Mouse (Mus musculus) ES-E14 (cell line): ENCODE results near the gene Trip12. TPM values are rescaled to one million over a fixed set of nuclear protein-coding genes. Genes with fewer than 3 reads are reported as not detected.

Experiments used
- DNase-seq: peaks from one replicate; pipeline ENCODE4 v3.0.0-alpha.2; 2013; ENCODE audit warnings: low read depth, low spot score
- H3K27ac ChIP-seq: 2 replicates; pipeline ENCODE4 v1.5.1; 2012; ENCODE audit warnings: low read depth, mild to moderate bottlenecking, low read length, moderate library complexity, mixed read lengths; ENCODE audit not compliant: poor library complexity, insufficient read depth, severe bottlenecking
- H3K36me3 ChIP-seq: 2 replicates; pipeline ENCODE4 v1.6.1; 2012; ENCODE audit warnings: mild to moderate bottlenecking, low read length, moderate library complexity, mixed read lengths; ENCODE audit not compliant: control insufficient read depth, poor library complexity, insufficient read depth, severe bottlenecking
- H3K4me1 ChIP-seq, 2 experiments: fragments of 150-350 bp in 1 of 2; sonication (generic) in 1 of 2; 2 replicates each; pipeline ENCODE4 v1.6.1; 2012; ENCODE audit warnings: low read length in 2 of 2, mild to moderate bottlenecking in 1 of 2, mixed read lengths in 1 of 2; ENCODE audit not compliant: control insufficient read depth in 2 of 2, insufficient read depth in 2 of 2, poor library complexity in 1 of 2
- H3K4me3 ChIP-seq, 2 experiments: fragments of 150-350 bp in 1 of 2; sonication (generic) in 1 of 2; 2 replicates each; pipeline ENCODE4 v1.5.1; 2012; ENCODE audit warnings: low read length in 2 of 2, low read depth in 1 of 2, mild to moderate bottlenecking in 1 of 2, mixed read lengths in 1 of 2; ENCODE audit not compliant: insufficient read depth in 1 of 2, poor library complexity in 1 of 2, severe bottlenecking in 1 of 2
- H3K9ac ChIP-seq: 2 replicates; pipeline ENCODE4 v1.6.1; 2012; ENCODE audit warnings: low read depth, mild to moderate bottlenecking, low read length, mixed read lengths; ENCODE audit not compliant: poor library complexity, insufficient read depth, severe bottlenecking
- H3K9me3 ChIP-seq: fragments of 150-350 bp; sonication (generic); 2 replicates; pipeline ENCODE4 v1.6.1; 2012; ENCODE audit warnings: low read depth, mild to moderate bottlenecking, low read length; ENCODE audit not compliant: control insufficient read depth, insufficient read depth
- CHD2 ChIP-seq: IDR thresholded peaks from 2 replicates; pipeline ENCODE4 v1.6.1; 2014; ENCODE audit warnings: mild to moderate bottlenecking, low read depth, low read length, inconsistent platforms
- HCFC1 ChIP-seq: IDR thresholded peaks from 2 replicates; pipeline ENCODE4 v1.6.1; 2012; ENCODE audit warnings: low read length, inconsistent platforms, borderline replicate concordance; ENCODE audit not compliant: insufficient read depth
- MAFK ChIP-seq: IDR thresholded peaks from 2 replicates; pipeline ENCODE4 v1.6.1; 2014; ENCODE audit warnings: mild to moderate bottlenecking, low read depth, low read length, inconsistent platforms; ENCODE audit not compliant: insufficient read depth
- ZC3H11A ChIP-seq: IDR thresholded peaks from 2 replicates; pipeline ENCODE4 v1.6.1; 2012; ENCODE audit warnings: low read depth, mild to moderate bottlenecking, inconsistent platforms, low read length, borderline replicate concordance
- ZNF384 ChIP-seq: IDR thresholded peaks from 2 replicates; pipeline ENCODE4 v1.6.1; 2012; ENCODE audit warnings: low read depth, low read length, inconsistent platforms
- in situ Hi-C, 2 experiments: fragments of 600-800 bp; cut with MboI; formaldehyde crosslinking; loops; one replicate each; pipeline ENCODE4 v1.15.1; 2025; ENCODE audit warnings: low sequenced_read_pairs in 2 of 2, inconsistent platforms in 1 of 2; ENCODE audit not compliant: unreplicated experiment in 2 of 2
- total RNA-seq: library from RNA; depleted of rRNA; stranded (reverse); fragments of 300-350 nt; gene quantifications from 2 replicates; pipeline ENCODE4 v1.2.3, GENCODE M21; 2012

Trip12 gene
- total RNA-seq, 1 experiment: 425 TPM

DNA sequence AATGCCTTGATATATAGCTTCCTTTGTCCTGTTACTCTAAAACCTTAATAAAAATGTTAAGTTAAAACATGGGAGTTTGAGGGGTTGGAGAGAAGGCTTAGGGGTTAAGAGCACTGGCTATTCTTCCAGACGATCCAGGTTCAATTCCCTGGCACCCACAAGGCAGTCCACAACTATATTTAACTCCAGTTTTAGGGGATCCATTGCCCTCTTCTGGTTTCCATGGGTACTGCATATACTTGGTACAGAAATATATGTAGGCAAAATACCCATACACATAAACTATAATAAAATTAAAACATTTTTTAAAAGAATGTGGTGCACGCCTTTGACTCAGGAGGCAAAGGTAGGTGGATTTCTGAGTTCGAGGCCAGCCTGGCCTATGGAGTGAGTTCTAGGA lies 44.9 kb upstream of the Trip12 start:
- in situ Hi-C loops: no loop called here
- no peaks in the 10 kb centered on the region for H3K36me3 ChIP-seq
- no peak overlapping the region for H3K4me3 ChIP-seq
- H3K27ac ChIP-seq: no peak overlapping the region
- H3K9me3 ChIP-seq: no peaks in the 10 kb centered on the region
- DNase-seq: no peak
- H3K4me1 ChIP-seq: peaks cover 6 to 22% of the 10 kb centered on the region in 2 experiments
- H3K9ac ChIP-seq: no peak overlapping the region
- TF ChIP-seq ZNF384 (no peak), ZC3H11A (peak; percentile 31; the same call in 1 of the 2 replicates)

DNA sequence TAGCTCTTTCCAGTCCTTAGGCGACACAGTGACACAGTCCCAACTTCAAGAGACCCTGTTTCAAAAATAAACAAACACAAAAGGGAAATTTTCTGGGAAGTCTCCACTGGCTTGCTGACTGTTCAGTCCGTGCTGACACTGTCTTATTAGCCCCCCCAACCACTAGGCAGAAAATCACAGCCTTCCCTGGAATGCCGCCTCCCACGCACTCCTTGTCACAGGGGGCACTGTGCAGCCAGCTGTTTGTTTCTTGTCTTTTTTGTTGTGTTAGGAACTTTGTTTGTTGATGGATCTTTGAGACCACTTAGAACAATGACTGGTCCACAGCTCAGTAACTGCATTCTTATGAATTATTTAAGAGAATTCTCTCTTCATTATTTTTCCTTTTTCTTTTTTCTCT lies 43.6 kb upstream of the Trip12 start:
- in situ Hi-C loops: no loop called here
- Histone ChIP-seq H3K4me3 (no peak overlapping the region), H3K9me3 (no peaks in the 10 kb centered on the region), H3K4me1 (peaks cover 2 to 15% of the 10 kb centered on the region in 2 experiments), H3K27ac (no peak overlapping the region), H3K36me3 (no peaks in the 10 kb centered on the region), H3K9ac (no peak overlapping the region)
- TF ChIP-seq HCFC1 (no peak), ZC3H11A (no peak), MAFK (no peak), ZNF384 (no peak), CHD2 (no peak)
- DNase-seq: no peak

DNA sequence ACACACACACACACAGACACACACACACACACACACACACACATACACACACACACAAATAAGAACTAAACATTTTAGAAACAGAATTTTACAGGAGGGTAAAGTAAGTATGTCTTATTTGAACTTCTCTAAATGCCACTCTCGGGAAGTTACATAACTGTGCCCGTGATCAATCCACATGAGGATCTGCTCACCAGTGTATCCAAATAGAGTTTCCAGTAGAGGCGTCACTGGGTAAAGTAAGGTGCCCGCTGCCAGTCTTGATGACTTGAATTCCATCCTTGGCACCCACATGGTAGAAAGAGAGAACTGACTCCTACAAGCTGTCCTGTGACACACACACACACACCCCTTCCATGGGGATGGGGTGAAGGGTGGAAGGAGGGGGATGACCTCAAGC lies 42.6 kb upstream of the Trip12 start:
- Histone ChIP-seq H3K4me3 (no peak overlapping the region), H3K27ac (no peak overlapping the region; the same call in 1 of the 2 replicates), H3K9me3 (no peaks in the 10 kb centered on the region), H3K4me1 (peaks cover 2 to 12% of the 10 kb centered on the region in 2 experiments), H3K36me3 (no peaks in the 10 kb centered on the region), H3K9ac (no peak overlapping the region)
- DNase-seq: no peak
- no peak for TF ChIP-seq MAFK
- TF ChIP-seq HCFC1: no peak
- TF ChIP-seq ZNF384: no peak
- no peak for TF ChIP-seq ZC3H11A
- TF ChIP-seq CHD2: no peak
- in situ Hi-C loops: no loop called here

GRCm38 (mm10) chr1:84882066-84882532 lies 41.8 kb upstream of the Trip12 start:
- DNase-seq: no peak
- TF ChIP-seq HCFC1 (no peak), ZC3H11A (no peak), MAFK (no peak), CHD2 (no peak), ZNF384 (no peak)
- no peaks in the 10 kb centered on the region for H3K9me3 ChIP-seq
- H3K27ac ChIP-seq: peak overlapping the region; percentile 82
- H3K9ac ChIP-seq: no peak overlapping the region
- H3K36me3 ChIP-seq: no peaks in the 10 kb centered on the region
- no peak overlapping the region for H3K4me3 ChIP-seq
- in situ Hi-C loops: no loop called here
- H3K4me1 ChIP-seq: peaks cover 2 to 8% of the 10 kb centered on the region in 2 experiments

- H3K4me1 ChIP-seq: peaks cover 2 to 8% of the 10 kb centered on the region in 2 experiments
- no peaks in the 10 kb centered on the region for H3K9me3 ChIP-seq
- peak overlapping the region; percentile 55; the same call in 1 of the 2 replicates for H3K9ac ChIP-seq
- peak overlapping the region; percentile 82 for H3K27ac ChIP-seq
- H3K36me3 ChIP-seq: no peaks in the 10 kb centered on the region
- DNase-seq: no peak
- H3K4me3 ChIP-seq: no peak overlapping the region
- TF ChIP-seq ZNF384 (no peak), CHD2 (no peak), ZC3H11A (peak; percentile 82), HCFC1 (no peak), MAFK (peak; percentile 80; the same call in 1 of the 2 replicates)
- in situ Hi-C loops: no loop called here
Measured at GRCm38 (mm10) chr1:84881248-84882065, 41.1 kb upstream of the Trip12 start.
